Mouse (Mus musculus) WW6 (cell line): ENCODE measurements around the gene Adcy3.

Source experiments
- DNase-seq: peaks from one replicate; pipeline ENCODE4 v3.0.0-alpha.2; 2013; ENCODE audit warnings: low read depth, low spot score

Adcy3 gene

GRCm38 (mm10) chr12:4132941-4133846 lies at the start of gene Adcy3:
Gene Adcy3 (plus strand): TSS chr12:4133103.
- DNase-seq = no peak

DNA sequence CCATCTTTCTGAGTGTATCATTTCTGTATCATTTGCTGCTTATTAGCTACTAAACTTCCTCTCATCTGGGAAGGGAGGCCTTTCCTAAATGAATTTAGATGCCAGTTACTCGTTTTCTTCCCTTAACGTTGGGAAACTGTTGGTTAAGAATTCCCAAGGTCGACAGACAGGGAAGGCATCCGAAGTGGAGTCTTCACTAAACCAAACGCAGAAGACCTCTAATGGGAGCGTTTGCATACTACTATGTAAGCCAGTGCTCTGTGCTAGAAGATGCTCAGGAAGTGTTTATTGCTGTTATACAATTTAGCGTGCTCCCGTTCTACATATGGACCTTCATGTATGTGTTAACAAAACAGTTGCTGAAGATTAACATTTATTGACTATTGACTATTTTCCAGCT lies 49.5 kb upstream of the Adcy3 start:
- no peak for DNase-seq

DNA sequence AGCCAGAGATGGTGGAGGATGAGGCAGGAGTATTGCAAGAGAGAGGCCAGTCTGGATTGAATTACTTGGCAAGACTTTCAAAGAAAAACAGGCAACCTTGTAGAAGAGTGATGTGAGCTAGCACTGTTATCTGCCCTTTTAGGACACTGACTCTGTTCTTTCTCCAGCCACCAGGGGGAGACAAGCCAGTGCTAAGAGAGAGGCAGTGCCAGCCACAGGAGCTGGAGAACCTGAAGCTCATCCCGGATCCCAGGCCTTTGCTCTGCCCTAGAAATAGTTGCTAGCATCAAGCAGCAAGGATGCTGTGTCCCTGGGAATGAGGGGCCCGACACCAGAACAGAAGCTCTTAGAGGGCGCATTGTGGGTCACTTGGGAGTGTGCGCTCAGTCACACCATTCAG lies 25.5 kb upstream of the Adcy3 start:
- no peak for DNase-seq

DNA sequence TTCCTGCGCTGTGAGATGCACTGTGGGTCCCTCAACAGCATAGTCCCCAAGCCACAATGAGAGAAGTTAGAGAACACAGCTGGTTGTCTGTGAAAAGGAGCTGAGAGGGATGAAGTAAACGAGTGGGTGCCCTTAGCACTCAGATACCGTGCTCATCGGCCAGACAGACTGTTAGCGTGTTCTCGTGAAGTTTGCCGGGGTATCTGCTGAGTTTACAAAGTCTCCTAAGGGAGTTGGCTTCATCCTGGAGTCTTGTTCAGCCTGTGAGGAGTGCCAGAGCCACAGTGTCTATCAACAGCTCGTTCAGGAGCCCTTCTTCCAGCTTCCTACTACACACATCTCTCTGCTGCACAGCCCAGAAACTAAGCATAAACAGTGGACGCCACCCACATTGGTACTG lies 16.8 kb upstream of the Adcy3 start:
- DNase-seq = no peak

GRCm38 (mm10) chr12:4117136-4117535 lies 15.8 kb upstream of the Adcy3 start:
- DNase-seq = no peak

GRCm38 (mm10) chr12:4117579-4117978 lies 15.3 kb upstream of the Adcy3 start:
- DNase-seq = no peak

DNA sequence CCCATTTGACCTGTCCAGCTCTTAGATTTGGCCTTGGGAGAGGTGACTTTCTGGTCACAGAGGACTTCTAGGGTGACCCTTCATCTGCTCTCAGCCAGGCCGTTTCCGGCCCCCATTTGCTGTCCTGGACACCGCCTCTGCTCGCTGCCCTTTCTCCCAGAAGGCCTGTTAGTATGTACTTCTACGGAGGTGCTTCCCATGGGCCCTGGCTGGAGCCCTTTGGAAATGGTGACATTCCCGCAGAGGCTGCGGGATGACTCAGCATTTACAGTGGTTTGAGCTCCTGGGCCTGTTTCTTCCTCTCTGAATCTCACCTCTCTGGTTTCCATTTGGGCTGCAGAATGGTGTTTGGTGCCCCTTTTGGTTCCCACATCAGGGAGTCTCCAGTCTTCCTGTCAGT lies 5.6 kb upstream of the Adcy3 start:
- no peak for DNase-seq

- no peak for DNase-seq
Measured at GRCm38 (mm10) chr12:4133847-4134212, 927 bp downstream of the Adcy3 start.

DNA sequence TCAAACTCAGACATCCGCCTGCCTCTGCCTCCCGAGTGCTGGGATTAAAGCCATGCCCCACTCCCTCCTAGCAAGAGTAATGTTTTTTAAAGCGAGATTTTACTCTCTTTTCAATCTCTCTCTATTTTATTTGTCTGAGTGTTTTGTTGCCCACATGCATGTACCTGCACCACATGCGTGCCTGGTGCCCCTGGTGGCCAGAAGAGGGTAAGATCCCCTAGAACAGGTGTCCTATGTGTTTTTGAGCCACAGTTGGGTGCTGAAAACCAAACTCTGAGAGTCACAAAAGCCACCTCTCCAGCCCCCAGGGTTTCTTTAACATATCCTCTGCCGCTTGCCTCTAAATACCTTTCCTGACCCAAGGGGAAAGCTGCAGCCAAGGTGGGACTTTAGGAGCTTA lies 10.3 kb downstream of the Adcy3 start:
- no peak for DNase-seq

- no peak for DNase-seq
Measured at GRCm38 (mm10) chr12:4150936-4151335, 18.0 kb downstream of the Adcy3 start.

GRCm38 (mm10) chr12:4151969-4152368 lies 19.1 kb downstream of the Adcy3 start:
- DNase-seq = no peak

GRCm38 (mm10) chr12:4157466-4157865 lies 24.6 kb downstream of the Adcy3 start:
- no peak for DNase-seq

DNA sequence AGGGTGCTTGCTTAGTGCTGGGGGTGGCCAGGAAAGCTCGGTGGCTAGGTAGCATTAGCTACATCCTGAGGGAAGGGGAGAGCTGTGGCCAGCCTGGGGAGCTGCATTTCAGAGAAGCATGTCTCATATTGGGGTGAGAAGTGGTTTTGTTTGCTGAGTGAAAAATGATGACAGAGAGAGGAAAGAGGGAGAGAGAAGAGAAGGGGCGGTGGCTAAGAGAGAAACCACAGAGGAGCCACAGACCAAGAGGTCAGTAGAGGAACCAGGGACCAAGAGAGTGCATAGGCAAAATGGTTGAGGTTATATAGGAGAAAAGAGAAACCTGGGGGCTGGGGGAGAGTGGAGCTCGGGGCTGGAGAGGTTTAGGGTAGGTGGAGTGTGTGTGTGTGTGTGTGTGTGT lies 25.3 kb downstream of the Adcy3 start:
- no peak for DNase-seq

- DNase-seq = no peak
Measured at GRCm38 (mm10) chr12:4158868-4159632, 26.1 kb downstream of the Adcy3 start.

DNA sequence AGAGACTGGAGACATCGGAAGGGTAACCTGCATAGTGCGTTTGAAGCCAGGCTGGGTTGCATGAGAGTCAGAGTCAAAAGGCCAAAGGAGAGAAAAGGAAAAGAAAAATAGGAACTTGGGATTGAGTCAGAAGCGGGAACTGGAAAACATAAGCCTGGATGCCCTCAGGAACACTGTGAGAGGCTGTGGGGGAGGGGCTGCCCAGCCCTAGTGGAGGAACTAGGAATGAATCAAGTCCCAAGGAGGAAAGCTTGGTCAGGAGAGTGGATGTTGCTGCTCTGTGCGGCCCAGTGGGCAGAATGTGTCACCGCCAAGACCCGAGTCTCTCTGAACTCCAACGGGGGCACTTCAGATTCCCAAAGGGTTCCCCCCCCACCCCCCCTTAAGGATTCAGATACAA lies 27.4 kb downstream of the Adcy3 start:
- DNase-seq = no peak

DNA sequence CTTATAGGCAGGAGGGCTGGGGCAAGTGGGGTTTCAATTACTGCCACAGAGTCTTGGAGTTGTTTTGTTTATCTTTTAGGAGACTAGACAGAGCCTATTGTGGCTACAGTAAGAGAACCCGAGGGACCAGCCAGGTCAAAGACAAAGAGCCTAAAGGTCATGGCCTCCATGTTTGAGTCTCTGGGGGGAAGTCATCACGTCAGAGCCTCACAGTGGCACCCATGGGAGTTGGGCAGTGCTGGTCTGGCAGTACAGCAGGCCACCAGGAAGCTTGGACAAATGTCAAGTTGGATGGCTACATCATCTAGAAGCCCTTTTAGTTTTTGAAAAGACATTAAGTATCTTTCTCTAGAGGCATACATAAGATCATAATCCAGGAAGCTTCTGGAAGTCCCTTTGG lies 30.0 kb downstream of the Adcy3 start:
- DNase-seq = no peak

DNA sequence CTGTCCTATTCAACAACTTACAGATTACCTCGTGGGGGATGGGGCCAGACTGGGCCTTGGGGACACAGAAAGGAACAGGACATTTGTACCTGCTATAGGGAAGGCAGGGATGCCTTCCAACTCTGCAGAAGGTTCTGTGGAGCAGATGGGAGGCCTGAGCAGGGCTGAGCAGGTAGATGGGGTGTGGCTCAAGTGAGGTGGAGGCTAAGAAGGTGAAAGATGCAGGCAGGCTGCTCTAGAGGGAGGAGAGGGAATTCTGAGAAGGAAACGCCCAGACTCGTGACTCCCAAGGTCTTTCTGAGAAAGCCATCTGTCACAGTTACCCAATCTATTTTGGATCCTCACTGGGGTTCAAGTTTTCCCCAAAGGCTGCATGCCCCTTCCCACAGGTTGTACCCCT lies 34.1 kb downstream of the Adcy3 start:
- no peak for DNase-seq

DNA sequence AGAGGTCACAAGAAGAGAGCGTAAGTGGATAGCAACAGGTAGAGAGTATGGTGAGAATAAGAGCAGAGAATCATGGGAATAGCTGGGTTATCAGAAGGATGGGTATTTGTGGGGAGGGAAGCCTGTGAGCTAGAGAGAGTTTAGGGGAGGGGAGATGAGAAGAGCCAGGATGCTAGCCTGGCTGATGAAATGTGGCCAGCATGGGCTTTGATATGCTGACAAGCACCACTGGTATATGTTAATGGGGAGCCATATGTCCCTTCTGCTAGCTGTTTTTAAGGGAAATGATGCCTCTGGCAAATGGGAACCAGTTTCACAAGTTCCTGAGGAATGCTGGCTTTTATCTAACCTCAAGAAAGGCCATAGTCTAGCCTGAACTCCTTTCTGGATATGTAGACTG lies 36.2 kb downstream of the Adcy3 start:
- no peak for DNase-seq

GRCm38 (mm10) chr12:4169622-4170021 lies 36.7 kb downstream of the Adcy3 start:
- no peak for DNase-seq

- DNase-seq = no peak
Measured at GRCm38 (mm10) chr12:4173108-4173790, 40.3 kb downstream of the Adcy3 start.

DNA sequence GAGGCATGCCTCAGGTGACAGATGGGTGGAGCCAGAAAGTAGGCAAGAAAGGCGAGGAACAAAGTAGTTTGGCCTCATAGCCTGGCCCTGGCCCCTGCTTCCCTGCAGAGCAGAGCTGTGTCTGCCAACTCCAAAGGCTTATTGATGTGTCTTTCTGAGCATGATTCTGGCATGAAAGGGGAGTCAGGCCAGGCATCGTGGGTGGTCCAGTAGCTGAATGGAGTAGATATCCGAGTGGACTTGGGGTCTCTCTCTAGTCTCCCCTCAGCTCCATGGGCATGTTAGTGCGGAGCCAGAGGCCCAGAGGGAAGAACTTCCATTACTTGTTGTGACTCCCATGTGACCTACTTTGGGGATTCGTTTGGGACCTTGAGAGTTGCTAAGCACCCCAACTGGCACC lies 45.9 kb downstream of the Adcy3 start:
- DNase-seq = no peak

- no peak for DNase-seq
Measured at GRCm38 (mm10) chr12:4179671-4180233, 46.8 kb downstream of the Adcy3 start.
